Mouse (Mus musculus) stomach, embryonic 16.5 days (tissue): ENCODE results near the gene Zc3h7a. TPM values are rescaled to one million over a fixed set of nuclear protein-coding genes. Genes with fewer than 3 reads are reported as not detected.

Experiments used
- ATAC-seq: fragments of 200-750 bp; cut with Nextera tagmentation; 2 replicates; pipeline ENCODE4 v1.8.0; 2017; ENCODE audit warnings: moderate number of reproducible peaks, moderate TSS enrichment; ENCODE audit not compliant: insufficient read depth, low FRiP score
- H3K27ac ChIP-seq: fragments of 300-500 bp; sonication (generic); 2 replicates; pipeline ENCODE4 v1.5.1; 2014; ENCODE audit warnings: low read length
- H3K27me3 ChIP-seq: fragments of 300-500 bp; sonication (generic); 2 replicates; pipeline ENCODE4 v1.6.1; 2014; ENCODE audit warnings: low read length, control low read depth, mixed read lengths; ENCODE audit not compliant: control insufficient read depth, insufficient read depth
- H3K36me3 ChIP-seq: fragments of 300-500 bp; sonication (generic); 2 replicates; pipeline ENCODE4 v1.6.1; 2014; ENCODE audit warnings: low read length; ENCODE audit not compliant: control insufficient read depth, insufficient read depth
- H3K4me1 ChIP-seq: fragments of 300-500 bp; sonication (generic); 2 replicates; pipeline ENCODE4 v1.6.1; 2014; ENCODE audit warnings: low read length, control low read depth, mixed read lengths; ENCODE audit not compliant: control insufficient read depth, insufficient read depth
- H3K4me2 ChIP-seq: fragments of 300-500 bp; sonication (generic); 2 replicates; pipeline ENCODE4 v1.6.1; 2014; ENCODE audit warnings: low read depth, low read length, mixed read lengths
- H3K4me3 ChIP-seq: fragments of 300-500 bp; sonication (generic); replicated peaks from 2 replicates; pipeline ENCODE4 v1.5.1; 2014; ENCODE audit warnings: mild to moderate bottlenecking, low read length
- H3K9ac ChIP-seq: fragments of 300-500 bp; sonication (generic); 2 replicates; pipeline ENCODE4 v1.6.1; 2014; ENCODE audit warnings: low read length
- H3K9me3 ChIP-seq: fragments of 300-500 bp; sonication (generic); replicated peaks from 2 replicates; pipeline ENCODE4 v1.6.1; 2016; ENCODE audit warnings: low read length, control low read depth; ENCODE audit not compliant: control insufficient read depth
- WGBS: fragments of 180-500 bp; shearing (Covaris S2); extraction: QIAGEN DNeasy Blood & Tissue Kit; methylation state at CpG from one replicate; pipeline ENCODE4 v1.1.7; 2014; 5-methylcytosine and 5-hydroxymethylcytosine counted together
- polyA plus RNA-seq: library from polyadenylated mRNA; unstranded; fragments of >200 nt; fragmentation: Nextera tagmentation; extraction: Ambion mirVana; gene quantifications from 2 replicates; pipeline ENCODE4 v1.2.1, GENCODE M21; 2015

Zc3h7a gene
- polyA plus RNA-seq, 1 experiment from 2014 or later: 111 TPM

DNA sequence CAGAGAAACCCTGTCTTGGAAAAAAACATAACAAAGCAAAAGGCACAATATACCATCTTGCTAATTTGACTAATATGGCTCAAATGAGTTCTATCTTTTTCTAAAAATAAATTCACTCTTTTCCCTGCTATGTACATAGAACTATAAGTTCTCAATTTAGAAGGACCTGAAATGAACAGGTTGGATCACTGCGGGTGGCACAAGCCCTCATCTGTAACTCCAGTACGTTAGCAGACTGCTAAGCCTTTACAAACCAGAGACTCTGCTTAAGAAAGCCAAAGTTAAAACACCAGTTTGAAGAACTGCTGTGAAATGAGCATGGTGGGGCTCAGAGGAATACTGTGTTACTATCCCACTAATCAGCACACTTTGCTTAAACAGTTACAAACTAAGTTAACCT is 50.8 kb downstream of the Zc3h7a start:
- H3K4me2 ChIP-seq: no peak overlapping the region
- H3K27ac ChIP-seq: no peak overlapping the region
- WGBS: 92% methylated on average over 2 of the region's 2 CpGs
- ATAC-seq: no peak
- H3K4me1 ChIP-seq: no peaks in the 10 kb centered on the region
- no peaks in the 10 kb centered on the region for H3K9me3 ChIP-seq
- no peak overlapping the region for H3K9ac ChIP-seq
- H3K36me3 ChIP-seq: peaks cover 2% of the 10 kb centered on the region; the same call in 1 of the 2 replicates
- no peak overlapping the region for H3K4me3 ChIP-seq
- no peaks in the 10 kb centered on the region for H3K27me3 ChIP-seq

DNA sequence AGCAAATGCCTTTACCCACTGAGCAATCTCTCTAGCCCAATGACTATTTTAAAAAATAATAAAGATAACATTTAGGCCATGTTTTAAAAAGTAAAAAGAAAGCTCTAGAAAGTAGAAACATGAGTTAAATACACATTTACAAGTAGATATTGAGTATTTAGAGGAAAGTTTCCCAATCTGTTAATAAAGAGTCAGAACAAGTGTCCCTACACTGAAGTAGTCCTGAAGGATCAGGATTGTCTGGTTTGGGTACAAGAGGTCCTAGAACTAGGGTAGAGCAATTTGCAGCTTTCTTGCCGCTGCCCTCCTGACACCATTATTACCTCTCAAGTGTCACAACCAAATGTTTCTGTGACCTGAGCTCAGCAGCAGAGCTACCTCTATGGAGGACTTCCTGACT is 52.1 kb downstream of the Zc3h7a start:
- no peak for ATAC-seq
- no peak overlapping the region for H3K9ac ChIP-seq

DNA sequence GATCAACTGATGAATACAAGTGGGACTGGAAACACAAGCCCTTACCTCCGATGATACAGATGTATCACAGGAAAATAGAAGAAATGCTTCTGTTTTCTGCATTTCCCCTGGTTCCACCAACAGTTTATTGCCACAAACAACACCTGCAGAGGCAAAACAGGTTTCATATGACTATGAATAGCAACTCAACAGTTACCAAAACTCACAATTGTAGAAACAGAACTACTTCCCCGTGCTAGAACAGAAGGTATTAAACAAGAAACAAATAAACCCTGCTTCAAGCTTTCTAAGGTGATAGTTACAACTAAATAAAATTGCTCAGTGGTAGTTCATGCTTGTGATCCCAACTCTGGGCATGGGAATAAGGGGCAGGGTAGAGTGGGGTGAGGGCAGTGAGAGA is 53.6 kb downstream of the Zc3h7a start:
- peaks cover 2% of the 10 kb centered on the region; the same call in 1 of the 2 replicates for H3K36me3 ChIP-seq

More for the DNA sequence above, 52.1 kb downstream of the Zc3h7a start:
- no peak overlapping the region for H3K27ac ChIP-seq
- no peaks in the 10 kb centered on the region for H3K27me3 ChIP-seq
- H3K4me3 ChIP-seq: no peak overlapping the region
- 97% methylated on average over 1 of the region's 1 CpGs for WGBS
- no peak overlapping the region for H3K4me2 ChIP-seq
- H3K4me1 ChIP-seq: no peaks in the 10 kb centered on the region
- H3K36me3 ChIP-seq: peaks cover 2% of the 10 kb centered on the region; the same call in 1 of the 2 replicates
- H3K9me3 ChIP-seq: no peaks in the 10 kb centered on the region

DNA sequence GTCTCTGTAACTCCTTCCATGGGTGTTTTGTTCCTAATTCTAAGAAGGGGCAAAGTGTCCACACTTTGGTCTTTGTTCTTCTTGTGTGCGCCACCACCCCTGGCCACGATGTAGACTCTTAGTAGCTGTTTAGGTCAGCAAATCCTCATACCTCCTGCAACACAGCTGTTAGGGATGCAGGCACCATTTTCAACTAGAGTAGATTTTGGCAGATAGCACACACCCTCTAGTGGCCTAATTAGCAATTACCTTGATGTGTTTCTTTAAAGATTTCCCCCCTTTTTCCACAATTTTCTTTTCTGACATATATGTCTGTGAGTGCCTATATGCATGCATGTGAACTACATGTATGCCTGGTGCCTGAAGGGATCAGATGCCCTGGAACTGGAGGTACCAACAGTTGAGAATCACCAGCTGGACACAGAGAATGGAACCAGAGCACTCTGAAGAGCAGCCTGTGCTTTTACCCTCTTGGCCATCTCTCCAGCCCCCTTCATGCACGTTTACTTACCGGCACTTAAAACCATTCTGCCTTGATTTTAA is 66.9 kb downstream of the Zc3h7a start:
- no peak for ATAC-seq
- Histone ChIP-seq H3K4me1 (no peaks in the 10 kb centered on the region), H3K9ac (no peak overlapping the region), H3K27me3 (no peaks in the 10 kb centered on the region), H3K36me3 (peaks cover 8% of the 10 kb centered on the region; the same call in 1 of the 2 replicates), H3K9me3 (no peaks in the 10 kb centered on the region), H3K4me2 (no peak overlapping the region), H3K4me3 (no peak overlapping the region), H3K27ac (no peak overlapping the region)
- WGBS: 56% methylated on average over 4 of the region's 4 CpGs

More for the DNA sequence above, 53.6 kb downstream of the Zc3h7a start:
- Histone ChIP-seq H3K9me3 (no peaks in the 10 kb centered on the region), H3K4me2 (no peak overlapping the region), H3K9ac (no peak overlapping the region), H3K27me3 (no peaks in the 10 kb centered on the region), H3K27ac (no peak overlapping the region), H3K4me3 (no peak overlapping the region), H3K4me1 (no peaks in the 10 kb centered on the region)
- ATAC-seq: no peak
- WGBS: 91% methylated on average over 2 of the region's 2 CpGs

DNA sequence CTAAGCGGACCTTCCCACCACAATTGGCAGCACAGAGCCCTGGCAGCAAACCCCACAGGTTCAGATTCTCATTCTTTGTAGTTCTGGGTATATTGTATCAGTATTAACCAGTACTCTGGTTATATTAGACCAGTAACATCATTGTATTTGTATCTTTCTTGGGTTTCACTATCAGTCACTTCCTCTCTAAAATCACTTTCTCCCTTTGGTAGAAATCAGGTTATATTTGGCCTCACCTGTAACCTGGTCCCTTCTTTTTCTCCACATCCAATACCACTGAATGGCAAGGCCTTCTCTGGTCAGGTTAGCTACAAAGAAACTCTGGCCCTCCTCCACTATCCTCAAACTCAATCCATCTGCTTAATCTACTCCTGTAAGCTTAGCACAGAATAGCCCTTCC is 71.3 kb downstream of the Zc3h7a start:
- 100% methylated on average over 1 of the region's 1 CpGs for WGBS
- no peaks in the 10 kb centered on the region for H3K4me1 ChIP-seq
- H3K27ac ChIP-seq: no peak overlapping the region
- no peak overlapping the region for H3K9ac ChIP-seq
- H3K9me3 ChIP-seq: no peaks in the 10 kb centered on the region
- ATAC-seq: no peak
- no peak overlapping the region for H3K4me3 ChIP-seq
- H3K36me3 ChIP-seq: peaks cover 13% of the 10 kb centered on the region
- no peak overlapping the region for H3K4me2 ChIP-seq
- H3K27me3 ChIP-seq: no peaks in the 10 kb centered on the region

DNA sequence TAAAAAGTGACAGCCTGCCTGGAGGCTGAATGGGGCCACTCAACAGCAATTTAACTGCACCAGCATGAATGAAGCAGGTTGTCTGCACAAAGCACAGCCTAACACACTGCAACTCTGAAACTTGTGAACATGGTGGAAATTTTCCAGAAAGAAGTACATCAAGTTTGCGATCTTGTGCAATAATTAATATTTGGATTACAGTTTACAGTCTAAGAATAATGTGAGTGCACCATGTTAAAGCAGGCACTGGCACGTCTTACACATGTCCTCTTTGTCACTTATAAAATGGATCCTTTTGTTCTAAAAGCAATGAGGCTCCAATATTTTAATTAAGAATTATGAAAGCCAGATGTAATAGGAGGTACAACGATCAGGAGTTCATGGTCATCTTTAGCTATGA is 78.9 kb downstream of the Zc3h7a start:
- no peak for ATAC-seq
- no peak overlapping the region for H3K27ac ChIP-seq
- H3K4me3 ChIP-seq: no peak overlapping the region
- no peaks in the 10 kb centered on the region for H3K9me3 ChIP-seq
- H3K4me1 ChIP-seq: no peaks in the 10 kb centered on the region
- no peak overlapping the region for H3K9ac ChIP-seq
- H3K4me2 ChIP-seq: no peak overlapping the region
- H3K27me3 ChIP-seq: no peaks in the 10 kb centered on the region
- H3K36me3 ChIP-seq: no peaks in the 10 kb centered on the region; the same call in 1 of the 2 replicates
- 88% methylated on average over 3 of the region's 3 CpGs for WGBS

DNA sequence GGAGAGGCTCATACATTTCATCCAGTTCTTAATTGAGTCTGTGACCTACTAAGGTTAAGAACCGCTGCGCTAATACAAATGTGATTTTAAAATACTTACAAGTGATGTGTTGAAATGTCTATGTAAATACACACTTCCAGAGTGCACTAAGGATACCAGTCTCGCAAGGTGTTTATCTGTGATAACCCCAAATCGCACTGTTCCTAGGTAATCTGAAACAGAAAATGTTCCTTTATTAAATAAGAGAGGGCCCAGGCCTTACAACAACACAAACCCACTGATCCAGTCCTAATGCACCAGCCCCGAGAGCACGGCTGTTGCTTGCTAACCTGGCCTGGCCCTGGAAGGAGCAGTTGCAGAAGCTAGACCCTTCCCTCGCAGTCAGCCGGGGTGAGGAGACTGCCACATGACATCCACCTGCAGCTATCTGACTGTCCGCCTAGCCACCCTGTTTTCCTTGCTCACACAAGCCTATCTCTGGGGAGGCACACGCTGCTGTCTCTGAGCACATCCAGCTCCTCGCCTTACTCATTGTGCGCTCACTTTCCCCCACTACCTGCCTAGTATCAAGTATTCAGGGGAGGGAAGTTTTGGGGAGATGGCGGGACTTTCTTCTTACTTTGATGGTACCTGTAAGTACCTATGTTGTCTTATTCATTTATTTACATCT is 82.3 kb downstream of the Zc3h7a start:
- Histone ChIP-seq H3K4me2 (no peak overlapping the region), H3K4me1 (no peaks in the 10 kb centered on the region), H3K9me3 (no peaks in the 10 kb centered on the region), H3K27me3 (no peaks in the 10 kb centered on the region), H3K36me3 (0 out of 2 replicates have a peak, but pooled peaks cover 12% of the 10 kb centered on the region), H3K27ac (no peak overlapping the region), H3K4me3 (no peak overlapping the region), H3K9ac (no peak overlapping the region)
- WGBS: 87% methylated on average over 13 of the region's 13 CpGs
- no peak for ATAC-seq

DNA sequence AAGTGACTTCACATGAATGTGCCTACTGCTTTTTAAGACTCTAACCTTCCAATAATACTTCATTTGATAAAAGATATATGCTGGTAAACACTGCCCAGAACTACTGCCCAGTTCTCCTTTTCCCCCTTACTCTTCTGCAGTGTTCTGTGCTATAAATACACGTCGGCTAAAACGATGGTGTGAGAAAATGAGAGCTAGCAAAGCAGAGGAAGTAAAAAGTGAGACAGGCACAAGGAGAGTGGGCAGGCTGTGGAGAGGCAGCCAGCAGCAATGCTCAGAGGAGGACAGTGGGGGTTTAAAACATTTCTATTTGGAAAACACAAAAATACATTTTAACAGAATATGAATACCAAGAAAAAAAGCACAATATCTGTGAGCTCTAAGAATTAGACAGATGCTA is 83.7 kb downstream of the Zc3h7a start:
- H3K4me1 ChIP-seq: no peaks in the 10 kb centered on the region
- no peak overlapping the region for H3K27ac ChIP-seq
- no peak overlapping the region for H3K4me3 ChIP-seq
- no peaks in the 10 kb centered on the region for H3K9me3 ChIP-seq
- 65% methylated on average over 3 of the region's 3 CpGs for WGBS
- H3K9ac ChIP-seq: no peak overlapping the region
- H3K4me2 ChIP-seq: no peak overlapping the region
- ATAC-seq: no peak
- H3K36me3 ChIP-seq: peaks cover 23% of the 10 kb centered on the region; the same call in 1 of the 2 replicates
- no peaks in the 10 kb centered on the region for H3K27me3 ChIP-seq

DNA sequence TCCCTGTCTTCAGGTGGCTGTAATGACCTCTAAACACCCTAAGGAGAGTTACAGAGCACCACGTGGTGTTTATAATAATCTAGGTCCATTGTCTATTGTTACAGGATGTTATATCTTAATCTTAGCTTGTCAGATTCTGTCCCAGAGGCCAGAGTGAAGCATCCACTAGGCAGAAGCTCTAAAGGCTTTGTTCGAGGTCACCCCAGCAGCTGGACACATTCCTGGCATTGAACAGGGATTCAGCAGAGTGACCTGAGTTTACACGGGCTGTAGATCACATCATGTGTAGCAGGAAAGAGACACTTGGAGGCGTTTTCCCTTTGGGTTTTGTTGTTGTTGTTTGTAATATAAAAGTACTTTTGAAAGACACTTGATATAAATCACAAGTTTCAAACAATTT is 84.1 kb downstream of the Zc3h7a start:
- no peak for ATAC-seq
- Histone ChIP-seq H3K27me3 (no peaks in the 10 kb centered on the region), H3K27ac (no peak overlapping the region), H3K9me3 (no peaks in the 10 kb centered on the region), H3K4me2 (no peak overlapping the region), H3K36me3 (peaks cover 24% of the 10 kb centered on the region; the same call in 1 of the 2 replicates), H3K9ac (no peak overlapping the region), H3K4me1 (no peaks in the 10 kb centered on the region), H3K4me3 (no peak overlapping the region)
- 70% methylated on average over 4 of the region's 4 CpGs for WGBS
